Mouse (Mus musculus) erythroblast, adult 5-6 weeks (primary cell): ENCODE data around the gene Srpx. TPM values are rescaled to one million over a fixed set of nuclear protein-coding genes. Genes with fewer than 3 reads are reported as not detected.

Experiments
- total RNA-seq, 2 experiments: library from RNA; stranded (forward) in 1 of 2; stranded (reverse) in 1 of 2; fragments of 150-400 nt in 1 of 2; fragments of 200-764, 138-1000 nt in 1 of 2; gene quantifications; 2 replicates each; pipeline versions ENCODE4 v1.2.3 to v1.2.4; 2015 to 2017; ENCODE audit warnings: low replicate concordance in 2 of 2

Srpx gene
- total RNA-seq, 2 experiments from 2014 or later: 1.2 TPM; not detected in 1

Other genes starting within 250 kb of the Srpx start
- gene Sytl5, start 232.1 kb downstream of the Srpx start, total RNA-seq (2015; ENCODE audit: low replicate concordance): not detected in 2 replicates
- 0.42 TPM in 1 of 2 replicates, not detected in the other for gene Sytl5, start 232.1 kb downstream of the Srpx start, total RNA-seq (2017; ENCODE audit: low replicate concordance)
- 0.58 and 1.7 TPM in 2 replicates for gene Rpgr, start 99.2 kb upstream of the Srpx start, total RNA-seq (2015; ENCODE audit: low replicate concordance)
- 3.2 and 3.9 TPM in 2 replicates for gene Rpgr, start 99.2 kb upstream of the Srpx start, total RNA-seq (2017; ENCODE audit: low replicate concordance)
- not detected in 2 replicates for gene Otc, start 134.6 kb upstream of the Srpx start, total RNA-seq (2015; ENCODE audit: low replicate concordance)
- not detected in 2 replicates for gene Otc, start 134.6 kb upstream of the Srpx start, total RNA-seq (2017; ENCODE audit: low replicate concordance)